Mouse (Mus musculus): ENCODE data around the gene Dnmt1.
A peak's percentile ranks its signal among the peaks of the same experiment; 100 is the strongest.

DNA sequence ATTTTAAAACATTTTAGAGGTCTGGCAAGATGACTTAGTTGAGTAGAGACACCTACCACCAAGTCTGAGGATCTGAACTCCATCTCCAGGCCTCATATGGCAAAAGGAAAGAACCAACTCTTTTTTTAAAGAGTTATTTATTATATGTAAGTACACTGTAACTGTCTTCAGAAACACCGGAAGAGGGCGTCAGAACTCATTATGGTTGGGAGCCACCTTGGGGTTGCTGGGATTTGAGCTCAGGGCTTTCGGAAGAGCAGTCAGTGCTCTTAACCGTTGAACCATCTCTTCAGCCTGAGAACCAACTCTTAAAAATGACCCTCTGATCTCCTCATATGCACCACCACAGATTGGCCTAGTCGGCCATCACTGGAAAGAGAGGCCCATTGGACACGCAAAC lies 72.5 kb downstream of the Dnmt1 start:
- TF ChIP-seq CTCF (conservative IDR thresholded peaks at IDR 0.05 in 1 of 2, IDR thresholded peaks at IDR 0.05 in 1 of 2; ENCODE audit: low read depth in 2 of 2, low read length in 2 of 2): peak in 1 of 2 experiments; percentile 23; a peak in 2 of 4 replicates
- no peak for TF ChIP-seq MAX (IDR thresholded peaks at IDR 0.05; ENCODE audit: low read length)
- no peak for TF ChIP-seq TCF12 (IDR thresholded peaks at IDR 0.05; ENCODE audit: low read depth, low read length)
- no peak for TF ChIP-seq BHLHE40 (IDR thresholded peaks at IDR 0.05; ENCODE audit: low read depth, low read length)
- no peak for TF ChIP-seq KAT2A (IDR thresholded peaks at IDR 0.05; ENCODE audit: insufficient replicate concordance, low read length)
- no peak for TF ChIP-seq UBTF (IDR thresholded peaks at IDR 0.05; ENCODE audit: low read depth, low read length)
- no peak for TF ChIP-seq POLR2A (IDR thresholded peaks at IDR 0.05; ENCODE audit: low read depth, low read length)
- no peak for TF ChIP-seq MYC (IDR thresholded peaks at IDR 0.05; ENCODE audit: low read depth, low read length)
- no peak for TF ChIP-seq ETS1 (conservative IDR thresholded peaks at IDR 0.05; ENCODE audit: low read depth, low read length)
- TF ChIP-seq MXI1 (IDR thresholded peaks at IDR 0.05; ENCODE audit: low read depth, low read length): no peak
- TF ChIP-seq NELFE (IDR thresholded peaks at IDR 0.05; ENCODE audit: low read depth, low read length): no peak
- no peak for TF ChIP-seq ZNF384 (IDR thresholded peaks at IDR 0.05; ENCODE audit: low read depth, low read length)
- TF ChIP-seq USF1 (IDR thresholded peaks at IDR 0.05; ENCODE audit: low read depth, low read length): no peak
- no peak for TF ChIP-seq ZKSCAN1 (IDR thresholded peaks at IDR 0.05; ENCODE audit: borderline replicate concordance, low read depth, low read length)

All from CH12.LX (cell line).